Mouse (Mus musculus): Measurements from ENCODE around the gene Asb17.

Gene Asb17

DNA sequence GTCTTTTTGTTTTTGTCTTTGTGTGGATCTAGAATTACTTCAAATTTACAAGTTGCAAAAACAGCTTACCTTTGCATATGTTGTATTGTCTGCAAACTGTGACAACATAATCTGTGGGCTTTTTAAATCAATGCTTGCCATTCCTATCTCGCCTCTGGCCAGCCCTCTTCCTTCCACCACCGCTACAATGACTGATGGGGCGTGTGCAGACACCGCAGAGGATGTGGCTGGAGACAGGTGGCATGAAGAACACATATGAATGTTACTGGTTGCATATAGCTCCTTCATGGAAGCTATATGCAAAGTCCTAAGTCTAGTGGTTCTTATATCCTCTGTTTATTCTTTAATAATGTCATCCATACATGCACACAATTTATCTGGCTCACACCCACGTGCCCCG lies 53.2 kb downstream of the Asb17 start:
- DNase-seq (ENCODE audit: low read depth, low spot score) = no peak
- no peaks in the 10 kb centered on the region for H3K27me3 ChIP-seq (ENCODE audit: control insufficient read depth, insufficient read depth, low read length, poor library complexity, severe bottlenecking)
- H3K36me3 ChIP-seq (ENCODE audit: control insufficient read depth, insufficient read depth, low read length, poor library complexity, severe bottlenecking) = no peaks in the 10 kb centered on the region

GRCm38 (mm10) chr3:153901904-153902303 lies 57.9 kb downstream of the Asb17 start:
- DNase-seq (ENCODE audit: low read depth, low spot score) = no peak
- Histone ChIP-seq H3K36me3 (ENCODE audit: control insufficient read depth, insufficient read depth, low read length, poor library complexity, severe bottlenecking) (peaks cover 6% of the 10 kb centered on the region; the same call in 1 of the 2 replicates), H3K27me3 (ENCODE audit: control insufficient read depth, insufficient read depth, low read length, poor library complexity, severe bottlenecking) (no peaks in the 10 kb centered on the region)

- DNase-seq (ENCODE audit: low read depth, low spot score) = no peak
- H3K27me3 ChIP-seq (ENCODE audit: control insufficient read depth, insufficient read depth, low read length, poor library complexity, severe bottlenecking) = no peaks in the 10 kb centered on the region
- peaks cover 6% of the 10 kb centered on the region; the same call in 1 of the 2 replicates for H3K36me3 ChIP-seq (ENCODE audit: control insufficient read depth, insufficient read depth, low read length, poor library complexity, severe bottlenecking)
Observed at GRCm38 (mm10) chr3:153902595-153902994, 58.6 kb downstream of the Asb17 start.

DNA sequence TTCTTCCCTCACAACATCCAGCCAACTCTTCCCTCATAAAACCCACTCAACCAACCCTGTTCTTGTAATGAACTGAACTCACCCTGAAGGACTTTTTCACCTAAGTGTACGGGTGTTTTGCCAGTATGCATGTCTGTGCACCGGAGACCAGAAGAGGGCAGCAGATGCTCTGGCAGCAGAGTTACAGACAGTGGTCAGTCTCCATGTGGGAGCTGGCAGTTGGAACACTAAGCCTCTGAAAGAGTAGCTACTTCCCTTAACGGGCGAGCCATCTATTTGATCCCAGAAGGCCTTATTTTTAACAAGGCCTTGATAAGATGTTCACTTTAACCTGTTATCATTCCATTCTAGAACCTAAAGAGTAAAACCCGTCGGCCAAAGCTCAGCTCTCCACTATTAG lies 60.6 kb downstream of the Asb17 start:
- peaks cover 19% of the 10 kb centered on the region for H3K36me3 ChIP-seq (ENCODE audit: control insufficient read depth, insufficient read depth, low read length, poor library complexity, severe bottlenecking)
- DNase-seq (ENCODE audit: low read depth, low spot score) = peak; percentile 33
- no peaks in the 10 kb centered on the region for H3K27me3 ChIP-seq (ENCODE audit: control insufficient read depth, insufficient read depth, low read length, poor library complexity, severe bottlenecking)

All from splenic B cell, adult 2 months (primary cell).